Mouse (Mus musculus) C2C12 (cell line): ENCODE data around the gene Rybp. TPM values are rescaled to one million over a fixed set of nuclear protein-coding genes. Genes with fewer than 3 reads are reported as not detected.

Source experiments
- H3K27me3 ChIP-seq: one replicate; pipeline ENCODE4 v1.6.1; 2011; ENCODE audit not compliant: control insufficient read depth, insufficient read depth, insufficient read length
- H3K36me3 ChIP-seq: one replicate; pipeline ENCODE4 v1.6.1; 2011; ENCODE audit not compliant: control insufficient read depth, insufficient read depth
- H3K4me3 ChIP-seq: one replicate; pipeline ENCODE4 v1.5.1; 2011; ENCODE audit warnings: mild to moderate bottlenecking, control low read depth; ENCODE audit not compliant: poor library complexity, insufficient read depth, severe bottlenecking
- H3K79me2 ChIP-seq: one replicate; pipeline ENCODE4 v1.6.1; 2011; ENCODE audit not compliant: control insufficient read depth, insufficient read depth
- H3K79me3 ChIP-seq: one replicate; pipeline ENCODE4 v1.6.1; 2011; ENCODE audit warnings: low read depth, control low read depth
- H3ac ChIP-seq: one replicate; pipeline ENCODE3; 2011; ENCODE audit warnings: low read depth; ENCODE audit not compliant: control insufficient read depth, insufficient read length
- CEBPB ChIP-seq: IDR thresholded peaks from one replicate; pipeline ENCODE4 v1.6.1; 2011; ENCODE audit warnings: low read depth, mild to moderate bottlenecking, control low read depth, moderate library complexity
- CTCF ChIP-seq: IDR thresholded peaks from one replicate; pipeline ENCODE4 v1.5.1; 2011; ENCODE audit not compliant: control insufficient read depth, insufficient read depth, insufficient read length
- FOSL1 ChIP-seq: IDR thresholded peaks from one replicate; pipeline ENCODE4 v1.8.0; 2011; ENCODE audit warnings: mild to moderate bottlenecking, low read length; ENCODE audit not compliant: poor library complexity, insufficient read depth, severe bottlenecking
- MAX ChIP-seq: IDR thresholded peaks from one replicate; pipeline ENCODE4 v1.6.1; 2011; ENCODE audit warnings: mild to moderate bottlenecking, control low read depth
- MYOD1 ChIP-seq: IDR thresholded peaks from one replicate; pipeline ENCODE4 v1.6.1; 2011; ENCODE audit warnings: low read depth; ENCODE audit not compliant: control insufficient read depth, insufficient read length
- MYOG ChIP-seq: IDR thresholded peaks from one replicate; pipeline ENCODE4 v1.6.1; 2011; ENCODE audit not compliant: control insufficient read depth, insufficient read length; ENCODE audit errors: extremely low read depth
- USF1 ChIP-seq: IDR thresholded peaks from one replicate; pipeline ENCODE4 v1.6.1; 2011; ENCODE audit warnings: low read depth, mild to moderate bottlenecking, control low read depth, moderate library complexity
- polyA plus RNA-seq: library from polyadenylated mRNA; unstranded; fragments of >200 nt; fragmentation: generic; extraction: Trizol; gene quantifications from one replicate; pipeline ENCODE4 v1.2.1, GENCODE M21; 2012; ENCODE audit warnings: missing spikeins

Rybp gene
- polyA plus RNA-seq, 1 experiment, result 7.4 TPM

DNA sequence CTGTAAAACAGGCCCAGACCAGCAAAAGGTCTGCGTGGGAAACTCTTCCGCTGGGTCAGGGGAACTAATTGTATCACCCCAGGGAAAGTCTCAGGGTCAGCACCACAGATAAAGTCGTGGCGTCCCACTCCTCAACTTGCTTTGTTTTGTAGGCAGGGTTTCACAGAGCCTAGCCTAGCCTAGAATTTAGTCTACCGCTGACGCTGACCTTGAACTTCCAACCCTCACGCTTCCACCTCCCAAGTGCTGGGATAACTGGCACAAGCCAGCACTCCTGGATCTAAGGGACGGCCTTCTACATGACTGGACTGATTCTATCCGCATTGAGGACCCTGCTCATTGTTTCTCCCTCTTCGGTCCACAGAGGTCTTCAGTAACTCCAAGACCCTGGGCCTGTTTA, 63.9 kb downstream of the Rybp start:
- no peaks in the 10 kb centered on the region for H3K36me3 ChIP-seq
- no peak for TF ChIP-seq USF1
- TF ChIP-seq MAX, result no peak
- no peak for TF ChIP-seq MYOD1
- TF ChIP-seq FOSL1, result no peak
- TF ChIP-seq CTCF, result no peak
- no peak for TF ChIP-seq CEBPB
- no peak for TF ChIP-seq MYOG

DNA sequence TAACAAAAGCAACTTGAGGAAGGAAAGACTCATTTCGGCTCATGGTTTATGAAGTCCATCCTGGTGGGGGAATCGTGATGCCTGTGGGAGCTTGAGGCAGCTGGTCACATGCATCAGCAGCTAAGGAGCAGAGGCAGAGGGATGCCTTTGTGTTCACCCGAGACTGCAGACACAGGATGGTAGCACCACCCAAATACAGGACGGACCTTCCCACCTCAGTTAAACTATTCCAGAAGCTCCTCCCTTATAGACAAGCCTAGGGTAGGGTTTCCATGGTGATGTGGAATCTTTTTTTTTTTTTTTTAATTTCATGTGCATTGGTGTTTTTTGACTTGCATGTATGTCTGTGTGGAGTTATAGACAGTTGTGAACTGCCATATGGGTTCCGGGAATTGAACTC, 64.4 kb downstream of the Rybp start:
- no peaks in the 10 kb centered on the region for H3K36me3 ChIP-seq
- H3K27me3 ChIP-seq, result no peaks in the 10 kb centered on the region
- H3K79me3 ChIP-seq, result no peaks in the 10 kb centered on the region
- no peak overlapping the region for H3K4me3 ChIP-seq
- no peak overlapping the region for H3ac ChIP-seq
- TF ChIP-seq MYOD1 (no peak), CEBPB (no peak), USF1 (no peak)
- no peaks in the 10 kb centered on the region for H3K79me2 ChIP-seq

More for the DNA sequence above, 63.9 kb downstream of the Rybp start:
- Histone ChIP-seq H3K27me3 (no peaks in the 10 kb centered on the region), H3ac (no peak overlapping the region), H3K79me3 (no peaks in the 10 kb centered on the region), H3K79me2 (no peaks in the 10 kb centered on the region), H3K4me3 (no peak overlapping the region)

DNA sequence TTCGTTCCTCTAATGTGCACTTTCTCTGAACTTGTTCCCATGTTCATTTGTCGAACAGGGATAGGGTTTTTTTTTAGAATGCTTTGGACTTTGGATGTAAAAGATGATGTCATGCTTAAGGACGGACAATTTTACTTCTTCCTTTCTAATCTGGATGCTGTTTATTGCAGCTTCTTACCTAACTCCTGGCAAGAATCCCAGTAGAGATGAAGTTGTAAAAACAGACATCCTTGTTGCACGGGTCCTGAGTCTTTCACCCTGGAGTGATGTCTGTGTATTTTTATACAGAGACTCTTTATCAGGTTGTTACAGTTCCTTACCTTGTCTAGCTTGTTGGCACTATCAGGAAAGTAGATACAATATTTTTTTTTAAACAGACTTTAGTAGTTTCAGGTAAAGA, 65.5 kb downstream of the Rybp start:
- Histone ChIP-seq H3K79me2 (no peaks in the 10 kb centered on the region), H3K36me3 (no peaks in the 10 kb centered on the region), H3ac (no peak overlapping the region), H3K79me3 (no peaks in the 10 kb centered on the region), H3K4me3 (no peak overlapping the region), H3K27me3 (no peaks in the 10 kb centered on the region)
- no peak for TF ChIP-seq MAX
- TF ChIP-seq CTCF, result no peak
- TF ChIP-seq USF1, result no peak
- TF ChIP-seq FOSL1, result no peak
- TF ChIP-seq CEBPB, result no peak
- TF ChIP-seq MYOD1, result no peak
- TF ChIP-seq MYOG, result no peak

DNA sequence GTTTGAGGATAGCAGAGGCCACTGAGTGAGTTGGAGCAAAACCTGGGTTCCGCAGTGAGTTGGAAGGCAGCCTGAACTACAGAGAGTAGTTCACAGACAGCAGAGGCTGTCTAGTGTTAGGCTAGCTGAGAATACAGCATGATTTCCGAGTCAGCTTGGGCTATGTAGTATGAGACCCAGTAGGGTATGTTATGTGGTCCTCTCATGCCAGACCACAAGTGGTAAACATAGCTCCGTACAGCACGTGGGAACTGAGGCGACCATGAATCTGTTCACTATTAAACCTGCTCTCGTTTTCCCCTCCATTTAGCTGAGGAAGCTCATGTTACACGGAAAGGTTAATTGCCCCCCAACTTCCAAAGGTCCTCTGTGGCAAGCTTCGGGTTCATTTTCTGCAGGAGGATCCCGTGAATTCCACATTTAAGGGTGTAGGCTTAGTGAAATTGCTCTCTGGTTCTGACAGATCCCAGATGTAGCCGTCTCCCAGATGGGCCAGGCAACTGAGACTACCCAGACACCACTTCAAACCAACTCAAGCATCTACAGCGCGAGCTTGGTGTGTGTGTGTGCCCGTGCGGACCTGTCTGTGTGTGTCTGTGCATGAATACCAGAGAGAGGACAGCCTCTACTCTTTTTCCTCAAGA, 66.2 kb downstream of the Rybp start:
- Histone ChIP-seq H3ac (no peak overlapping the region), H3K36me3 (no peaks in the 10 kb centered on the region), H3K79me3 (no peaks in the 10 kb centered on the region), H3K79me2 (no peaks in the 10 kb centered on the region), H3K4me3 (no peak overlapping the region), H3K27me3 (no peaks in the 10 kb centered on the region)
- TF ChIP-seq CEBPB, result no peak
- no peak for TF ChIP-seq USF1
- no peak for TF ChIP-seq MYOD1
- TF ChIP-seq MAX, result no peak
- TF ChIP-seq CTCF, result no peak
- TF ChIP-seq FOSL1, result no peak
- no peak for TF ChIP-seq MYOG

DNA sequence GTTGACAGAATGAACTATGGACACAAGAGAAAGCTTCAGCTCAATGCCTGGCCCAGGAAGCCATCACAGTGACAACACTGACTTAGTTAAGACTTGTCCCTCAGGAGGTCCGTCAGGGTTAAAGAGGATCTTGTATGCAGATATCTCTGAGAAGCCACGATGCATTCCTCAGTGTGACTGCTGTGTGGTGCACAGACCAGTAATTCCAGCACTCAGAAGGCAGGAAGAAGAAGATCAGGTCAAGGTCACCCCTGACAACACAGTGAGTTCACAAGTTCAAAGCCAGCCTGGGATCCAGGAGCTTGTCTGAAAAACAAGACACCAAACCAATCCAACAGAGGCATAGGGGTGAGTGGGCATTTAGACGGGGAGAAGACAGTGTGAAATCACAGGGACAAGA, 67.3 kb downstream of the Rybp start:
- H3ac ChIP-seq, result no peak overlapping the region
- no peak overlapping the region for H3K4me3 ChIP-seq
- H3K79me2 ChIP-seq, result no peaks in the 10 kb centered on the region
- TF ChIP-seq FOSL1 (no peak), MYOD1 (no peak), CTCF (no peak), MAX (no peak), MYOG (no peak), USF1 (no peak), CEBPB (no peak)
- H3K36me3 ChIP-seq, result no peaks in the 10 kb centered on the region
- H3K27me3 ChIP-seq, result no peaks in the 10 kb centered on the region
- no peaks in the 10 kb centered on the region for H3K79me3 ChIP-seq
